Mouse (Mus musculus) c-Kit-negative CD71-positive TER-119-positive erythroid progenitor cells, embryonic 14.5 days (primary cell): Measurements from ENCODE around the gene Zfp764.
A peak's percentile ranks its signal among the peaks of the same experiment; 100 is the strongest.
"Not testable (repeated sequence)": the region's sequence is repeated elsewhere in the genome, so short reads cannot be mapped to it uniquely, and the experiment has no call there.

Experiments used
- DNase-seq: peaks from one replicate; pipeline ENCODE4 v3.0.0-alpha.2; 2013; ENCODE audit warnings: low read depth, low spot score

Gene Zfp764

DNA sequence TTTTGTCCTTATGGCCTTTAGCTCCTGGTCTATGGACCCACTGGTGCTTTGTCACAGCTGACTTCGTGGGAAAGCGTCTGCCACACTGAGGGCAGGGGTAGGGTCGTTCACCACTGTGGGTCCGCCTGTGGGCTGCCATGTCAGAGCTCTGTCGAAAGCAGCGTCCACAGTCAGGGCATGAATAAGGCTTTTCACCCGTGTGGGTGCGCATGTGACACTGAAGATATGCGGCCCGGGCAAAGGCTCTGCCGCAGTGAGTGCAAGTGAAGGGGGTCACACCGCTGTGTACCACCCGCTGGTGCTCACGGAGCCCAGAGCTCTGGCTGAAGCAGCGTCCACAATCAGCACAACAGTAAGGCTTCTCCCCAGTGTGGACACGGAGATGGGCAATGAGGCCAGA is 15.1 kb downstream of the Zfp764 start:
- DNase-seq, result no peak

GRCm38 (mm10) chr7:127390306-127390705 is 16.3 kb downstream of the Zfp764 start:
- no peak for DNase-seq

GRCm38 (mm10) chr7:127388201-127388600 is 18.4 kb downstream of the Zfp764 start:
- DNase-seq, result not testable (repeated sequence)

- peak; percentile 84 for DNase-seq
Measured at GRCm38 (mm10) chr7:127386641-127387392, 19.8 kb downstream of the Zfp764 start, which contains the start of gene 9130019O22Rik. Gene 9130019O22Rik (minus strand): TSS chr7:127387166.

DNA sequence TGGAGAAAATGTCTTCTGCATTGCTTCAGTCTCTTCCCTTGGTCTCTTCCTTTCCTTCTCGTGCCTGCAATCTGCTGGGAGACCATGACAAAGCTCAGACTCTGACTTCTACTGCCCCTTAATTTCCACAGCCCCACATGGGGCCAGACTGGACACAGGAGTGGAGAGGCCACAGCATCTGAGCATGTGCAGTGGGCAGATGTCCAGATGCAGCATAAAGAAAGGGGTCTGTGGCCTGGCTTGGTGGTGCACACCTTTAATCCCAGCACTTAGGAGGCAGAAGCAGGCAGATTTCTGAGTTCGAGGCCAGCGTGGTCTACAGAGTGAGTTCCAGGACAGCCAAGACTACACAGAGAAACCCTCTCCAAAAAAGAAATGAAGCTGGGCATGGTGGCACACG is 21.1 kb downstream of the Zfp764 start:
- DNase-seq, result not testable (repeated sequence)

- DNase-seq, result no peak
Measured at GRCm38 (mm10) chr7:127378310-127378921, 28.2 kb downstream of the Zfp764 start.

DNA sequence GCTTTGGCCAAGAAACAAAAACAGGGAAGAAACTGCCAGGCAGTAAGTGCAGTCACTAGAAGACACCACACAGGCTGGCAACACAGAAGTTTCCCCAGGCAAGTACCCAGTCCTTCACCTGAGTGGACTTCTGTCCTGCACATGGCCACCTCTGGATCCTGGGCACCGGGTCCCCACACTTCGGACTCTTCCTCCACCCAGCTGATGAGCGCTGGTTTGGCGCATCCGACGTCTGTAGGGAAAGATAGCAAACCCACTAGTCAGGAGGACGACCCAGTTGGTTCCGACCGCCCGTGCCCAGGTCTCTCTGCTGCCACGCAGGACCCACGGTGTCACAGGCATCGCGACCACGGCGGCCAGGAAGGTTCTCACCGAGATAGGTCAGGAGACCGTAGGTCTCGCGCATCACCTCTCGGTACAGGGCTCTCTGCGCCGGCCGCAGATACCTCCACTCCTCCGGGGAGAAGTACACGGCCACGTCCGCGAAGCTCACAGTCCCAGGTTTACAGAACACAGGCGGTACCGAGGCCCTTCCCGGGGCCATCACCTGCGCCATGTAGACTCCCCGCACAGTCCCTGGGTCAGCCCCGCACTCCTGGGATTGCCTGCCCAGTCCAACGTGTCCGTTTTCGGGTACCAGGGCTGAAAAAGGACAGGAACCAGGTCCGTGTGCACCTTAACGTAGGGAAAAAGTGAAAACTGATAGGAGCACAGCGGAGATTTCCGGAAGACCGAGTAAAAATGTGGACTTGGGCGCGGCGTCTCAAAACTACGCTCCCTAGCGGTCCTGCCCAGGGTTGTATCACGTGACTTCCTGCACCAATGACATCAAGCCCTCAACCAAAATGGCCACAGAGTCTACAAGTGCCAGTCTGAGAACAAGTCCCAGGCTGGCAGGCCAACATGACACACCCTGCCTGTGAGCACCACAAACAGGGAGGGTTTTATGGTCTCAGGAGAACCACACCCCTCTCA is 31.1 kb downstream of the Zfp764 start, which contains the start of gene Zfp747:
TSS of gene Zfp747 (minus strand) at position 780 of the 975 bp plus-strand sequence.
- peak; percentile 95 for DNase-seq

- DNase-seq, result not testable (repeated sequence)
Measured at GRCm38 (mm10) chr7:127371870-127372269, 34.8 kb downstream of the Zfp764 start.

- no peak for DNase-seq
Measured at GRCm38 (mm10) chr7:127371213-127371612, 35.4 kb downstream of the Zfp764 start.

GRCm38 (mm10) chr7:127366249-127366648 is 40.4 kb downstream of the Zfp764 start:
- DNase-seq, result no peak

DNA sequence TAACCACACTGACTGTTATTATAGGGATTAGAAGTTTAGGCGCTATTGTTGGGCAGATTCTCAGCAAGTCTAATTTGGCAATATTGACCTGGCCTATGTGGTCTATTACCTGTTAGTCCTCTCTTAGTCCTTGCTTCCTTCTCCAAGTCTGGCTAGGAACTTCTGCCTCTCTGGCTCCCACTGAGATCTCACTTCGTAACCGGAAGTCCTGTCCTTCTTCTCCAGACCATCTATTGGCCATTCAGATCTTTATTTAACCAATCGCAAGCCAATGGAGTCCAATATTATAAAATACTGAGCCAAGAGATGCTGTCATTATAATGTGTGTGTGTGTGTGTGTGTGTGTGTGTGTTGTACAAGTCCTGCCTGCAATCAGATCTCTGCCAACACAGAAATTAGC is 42.5 kb downstream of the Zfp764 start:
- DNase-seq, result no peak

DNA sequence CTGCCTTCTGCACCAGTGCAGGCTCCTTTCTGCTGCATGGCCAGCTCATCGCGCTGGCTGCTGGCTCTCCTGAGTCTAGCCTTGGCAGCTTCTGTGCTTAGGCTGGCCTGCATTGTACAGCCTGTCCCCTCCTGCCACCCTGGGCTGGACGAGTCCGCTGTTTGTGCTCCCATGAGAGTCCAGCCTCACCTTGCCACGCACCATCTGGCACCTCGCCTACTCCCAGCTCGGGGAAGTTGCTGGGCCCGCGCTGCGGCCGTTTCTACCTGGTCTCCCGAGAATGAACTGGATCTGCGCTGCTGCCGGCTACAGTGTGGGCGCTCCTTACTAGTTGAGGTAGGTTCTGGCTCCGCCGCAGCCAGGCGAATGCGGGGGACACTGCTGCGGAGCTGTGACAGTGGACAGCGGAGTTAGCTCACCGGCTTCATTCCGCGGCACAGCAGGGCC is 43.1 kb downstream of the Zfp764 start:
- no peak for DNase-seq

DNA sequence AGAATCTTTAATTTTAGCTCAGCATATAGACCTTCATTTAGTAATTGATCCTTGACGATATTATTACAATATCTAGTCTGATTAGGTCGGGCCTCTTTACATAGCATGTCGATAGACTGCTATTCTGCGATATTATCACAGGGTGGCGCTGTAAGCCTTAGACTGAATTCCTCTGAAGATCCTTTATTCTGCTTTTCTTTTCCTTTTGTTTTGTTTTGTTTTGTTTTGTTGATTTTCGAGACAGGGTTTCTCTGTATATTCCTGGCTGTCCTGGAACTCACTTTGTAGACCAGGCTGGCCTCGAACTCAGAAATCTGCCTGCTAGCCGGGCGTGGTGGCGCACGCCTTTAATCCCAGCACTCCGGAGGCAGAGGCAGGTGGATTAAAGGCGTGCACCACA is 44.2 kb downstream of the Zfp764 start:
- DNase-seq, result peak; percentile 56

DNA sequence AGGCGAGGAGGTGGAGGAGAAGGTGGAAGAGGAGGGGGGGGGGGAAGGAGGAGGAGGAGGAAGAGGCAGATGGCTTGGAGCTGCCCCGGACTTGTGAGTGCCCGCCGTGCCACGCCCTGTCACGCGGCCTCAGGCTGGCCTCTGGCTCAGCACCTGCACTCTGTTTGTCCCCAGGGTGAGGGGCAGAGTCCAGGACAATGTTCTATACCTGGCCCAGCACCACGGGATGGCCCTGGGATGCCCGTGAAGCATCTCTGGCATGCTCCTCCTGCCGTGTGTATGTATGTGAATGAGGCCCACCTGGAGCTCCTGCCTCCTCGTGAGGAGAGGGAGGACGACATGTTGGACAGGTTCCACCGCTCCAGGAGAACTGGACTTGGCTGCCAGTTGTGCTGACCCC is 45.2 kb downstream of the Zfp764 start:
- DNase-seq, result no peak

- DNase-seq, result no peak
Measured at GRCm38 (mm10) chr7:127360265-127360664, 46.4 kb downstream of the Zfp764 start.

GRCm38 (mm10) chr7:127358472-127358871 is 48.1 kb downstream of the Zfp764 start:
- DNase-seq, result no peak

DNA sequence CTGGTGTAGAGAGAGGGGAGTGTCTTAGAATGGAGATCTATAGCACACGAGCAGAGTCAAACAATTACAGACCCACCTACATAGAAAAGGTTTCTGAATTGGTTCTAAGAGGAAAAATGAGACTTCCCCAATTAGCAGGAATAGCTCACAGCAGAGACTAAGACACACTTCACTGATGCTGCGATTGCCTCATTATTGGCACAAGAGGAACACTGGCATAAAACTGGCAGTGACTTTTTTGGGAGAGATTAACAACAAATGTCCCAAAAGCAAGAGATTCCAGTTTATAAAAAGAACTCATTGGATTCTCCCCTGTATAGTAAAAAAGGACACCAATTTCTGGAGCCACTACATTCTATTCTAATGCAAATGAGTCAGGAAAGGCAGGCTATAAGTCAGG is 48.8 kb downstream of the Zfp764 start:
- DNase-seq, result no peak

DNA sequence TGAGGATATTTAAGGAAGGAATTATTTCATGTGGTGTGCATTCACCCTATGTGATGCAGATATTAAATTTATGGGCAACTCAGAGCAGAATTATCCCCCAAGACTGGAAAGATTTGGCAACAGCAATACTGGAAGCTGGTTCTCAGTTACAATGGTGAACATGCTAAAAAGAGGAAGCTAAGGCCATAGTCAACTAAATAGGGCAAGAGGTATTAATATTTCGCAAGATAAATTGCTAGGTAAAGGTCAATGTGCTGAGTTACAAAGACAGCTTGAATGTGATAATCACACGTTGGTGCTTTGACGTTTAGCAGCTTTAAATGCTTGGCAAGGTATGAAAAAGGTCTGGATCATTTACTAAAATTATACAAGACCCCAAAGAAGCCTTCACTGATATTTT is 50.8 kb downstream of the Zfp764 start:
- no peak for DNase-seq
